13 mouse cellular contexts compared by ENCODE assay signal in the genomic region with DNA sequence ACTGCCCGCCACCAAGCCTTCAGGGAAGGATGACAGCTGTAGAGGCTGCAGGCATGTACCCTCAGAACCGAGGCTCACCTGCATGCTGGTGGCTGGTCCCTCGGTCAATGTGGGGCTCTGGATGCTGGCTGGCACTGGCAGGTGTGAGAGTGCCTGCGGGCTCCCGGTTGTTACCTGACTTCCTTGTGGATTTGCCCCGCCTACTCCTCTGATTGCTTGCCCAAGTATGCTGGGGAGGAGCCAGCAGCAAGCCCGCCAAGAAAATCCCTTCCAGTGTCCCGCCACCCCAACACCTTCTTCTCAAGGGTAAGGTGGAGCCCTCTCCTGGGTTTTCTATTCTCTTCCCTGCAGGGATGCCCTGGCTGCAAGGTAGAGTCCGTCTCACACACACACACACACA. TPM values are rescaled to one million over a fixed set of nuclear protein-coding genes. Genes with fewer than 3 reads are reported as not detected.
A peak's percentile ranks its signal among the peaks of the same experiment; 100 is the strongest.
DNase-seq lines count a peak whose midpoint lies in the region; ATAC-seq lines count a peak whose summit lies in the region.
"Had no signal": no experiment of that assay in that cellular context is flagged by ENCODE, and none has a peak within 500 bp of the region (broad histone marks: within the 10 kb centered on the region; RNA-seq: fewer than 3 reads in every experiment).

A gene (minus strand): TSS at position 171 of the 400 bp plus-strand sequence.

- DNase-seq in heart, adult 11 months, result peak; percentile 76
- DNase-seq in heart, postnatal 14 days, result no peak
- peak; percentile 78 for DNase-seq in kidney, postnatal 14 days
- DNase-seq in lung, postnatal 14 days, result peak; percentile 34
- no peak for DNase-seq in adrenal gland, postnatal 36 days
- no peak for DNase-seq in layer of hippocampus, postnatal 14 days (ENCODE audit: low spot score in 2 of 2)
- DNase-seq in gastrocnemius, postnatal 10 days, result no peak
- DNase-seq: cerebellum, adult 2 months; heart, adult 2 months; right cerebral cortex, postnatal 25 days; thymus, postnatal 4 days had no signal

- H3K36me3 ChIP-seq in embryonic facial prominence, embryonic 12.5 days, result no peaks in the 10 kb centered on the region

- H3K9ac ChIP-seq in embryonic facial prominence, embryonic 12.5 days, result no peak within 1 kb of the TSS

- H3K27ac ChIP-seq in embryonic facial prominence, embryonic 12.5 days, result no peak within 1 kb of the TSS
- H3K27ac ChIP-seq: heart, adult 2 months had no signal

- peak within 1 kb of the TSS; percentile 34 for H3K4me2 ChIP-seq in embryonic facial prominence, embryonic 12.5 days (replicated peaks)

- intact Hi-C loops in heart, postnatal 14 days (cut with DNase I), result loop anchor here (2.0 kb wide), 1 partner anchor 17 kb away; a partner anchor contains a TSS

- H3K4me3 ChIP-seq in embryonic facial prominence, embryonic 12.5 days, result 0 out of 2 replicates have a peak within 1 kb of the TSS, but pooled peaks have one; percentile 9
- H3K4me3 ChIP-seq: heart, adult 2 months had no signal

- 5% methylated on average over 9 of the region's 9 CpGs for WGBS in embryonic facial prominence, embryonic 12.5 days

- ATAC-seq in embryonic facial prominence, embryonic 12.5 days (ENCODE audit: insufficient number of reproducible peaks, insufficient read depth, low FRiP score, low TSS enrichment), result no peak

- peaks cover 15% of the 10 kb centered on the region for H3K27me3 ChIP-seq in embryonic facial prominence, embryonic 12.5 days

- H3K4me1 ChIP-seq in embryonic facial prominence, embryonic 12.5 days, result 0 out of 2 replicates have a peak, but pooled peaks cover 3% of the 10 kb centered on the region

- H3K9me3 ChIP-seq in embryonic facial prominence, embryonic 12.5 days, result no peaks in the 10 kb centered on the region

RNA-seq across cellular contexts. Expression of the gene that starts here (rescaled TPM):
- total RNA-seq in heart, postnatal 14 days (2021), result under 1 TPM; 0.10 to 0.29 TPM
- polyA plus RNA-seq in embryonic facial prominence, embryonic 12.5 days (2016; fragmentation: Nextera tagmentation; extraction: Ambion mirVana), result 2.2 and 2.5 TPM in 2 replicates
- total RNA-seq in adrenal gland, postnatal 36 days (2021), result under 1 TPM; 0.30 TPM
- total RNA-seq in layer of hippocampus, postnatal 14 days (2021), result not detected
- not detected for total RNA-seq in gastrocnemius, postnatal 10 days (2021)
- total RNA-seq: left cerebral cortex, postnatal 14 days had no signal

Comparison
In these comparisons a context has a peak if more than half of its experiments do, and no peak if none do; other contexts are left out.
1. DNase-seq: peak in heart, adult 11 months (single experiment), kidney, postnatal 14 days (single experiment) and lung, postnatal 14 days (single experiment); none in heart, postnatal 14 days (0 of 2), adrenal gland, postnatal 36 days (0 of 2), layer of hippocampus, postnatal 14 days (0 of 2) and gastrocnemius, postnatal 10 days (single experiment).